Mouse (Mus musculus): Measurements from ENCODE around the gene Mmd.

The Mmd gene

GRCm38 (mm10) chr11:90249025-90249650 is at the start of gene Mmd:
Mmd (plus strand) TSS chr11:90249456.
- peak; percentile 96 for DNase-seq (ENCODE audit: low read depth, low spot score)

DNA sequence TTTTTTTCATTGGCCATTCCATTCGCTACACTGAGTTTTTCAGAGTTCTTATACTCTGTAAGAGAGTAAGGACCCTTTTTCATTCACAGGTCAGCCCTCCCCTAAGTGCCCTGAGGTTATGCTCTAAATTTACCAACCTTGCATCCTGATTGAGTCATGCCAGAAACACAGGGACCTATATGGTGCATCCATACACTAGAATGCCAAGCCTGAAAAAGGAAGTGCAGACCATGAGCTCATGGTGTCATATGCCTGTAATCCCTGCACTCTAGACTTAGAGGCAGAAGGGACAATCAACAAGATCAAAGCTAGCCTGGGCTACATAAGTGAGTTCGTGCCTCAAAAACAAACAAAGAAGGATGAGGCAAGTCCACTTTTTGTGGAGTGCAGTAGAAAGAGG is 48.4 kb upstream of the Mmd start:
- no peak for DNase-seq (ENCODE audit: low read depth, low spot score)

DNA sequence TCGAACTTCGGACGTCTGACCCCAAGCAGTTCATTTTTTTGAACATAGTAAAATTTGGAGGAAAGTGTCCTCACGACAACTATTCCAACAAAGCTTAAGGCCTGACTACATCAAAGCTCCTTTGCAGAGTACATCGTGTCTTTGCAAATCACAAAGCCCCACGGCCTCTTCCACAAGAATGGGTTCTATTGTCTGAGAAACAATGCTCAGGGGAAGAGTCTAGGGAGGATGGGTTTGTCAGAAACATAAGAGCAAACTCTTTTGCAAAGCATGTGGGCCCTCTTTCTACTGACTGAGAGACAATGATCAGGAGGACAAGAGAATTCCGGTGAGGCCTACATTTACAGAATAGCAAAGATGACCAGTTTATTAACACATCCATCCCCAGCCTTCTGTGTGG is 35.0 kb upstream of the Mmd start:
- no peak for DNase-seq (ENCODE audit: low read depth, low spot score)

GRCm38 (mm10) chr11:90220022-90220645 is 29.1 kb upstream of the Mmd start:
- no peak for DNase-seq (ENCODE audit: low read depth, low spot score)

DNA sequence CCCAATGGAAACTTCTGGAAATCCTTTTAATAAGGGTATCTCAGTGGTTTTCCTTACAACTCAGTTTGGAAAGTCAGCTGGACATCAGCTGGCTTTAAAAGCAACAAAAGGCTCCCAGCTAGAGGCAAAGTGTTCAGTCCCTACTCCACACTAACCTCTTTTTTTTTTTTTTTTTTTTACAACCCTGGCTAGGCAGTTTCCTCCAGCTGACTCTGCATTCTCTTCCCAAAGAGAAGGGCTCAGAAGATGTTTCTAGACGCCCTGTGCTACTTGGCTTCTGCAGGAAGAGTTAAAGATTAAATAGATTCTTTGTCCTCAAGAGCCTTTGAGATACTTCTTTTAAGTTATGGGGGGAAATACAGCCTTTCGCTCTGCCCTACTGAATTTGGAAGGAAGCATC is 28.5 kb upstream of the Mmd start:
- no peak for DNase-seq (ENCODE audit: low read depth, low spot score)

DNA sequence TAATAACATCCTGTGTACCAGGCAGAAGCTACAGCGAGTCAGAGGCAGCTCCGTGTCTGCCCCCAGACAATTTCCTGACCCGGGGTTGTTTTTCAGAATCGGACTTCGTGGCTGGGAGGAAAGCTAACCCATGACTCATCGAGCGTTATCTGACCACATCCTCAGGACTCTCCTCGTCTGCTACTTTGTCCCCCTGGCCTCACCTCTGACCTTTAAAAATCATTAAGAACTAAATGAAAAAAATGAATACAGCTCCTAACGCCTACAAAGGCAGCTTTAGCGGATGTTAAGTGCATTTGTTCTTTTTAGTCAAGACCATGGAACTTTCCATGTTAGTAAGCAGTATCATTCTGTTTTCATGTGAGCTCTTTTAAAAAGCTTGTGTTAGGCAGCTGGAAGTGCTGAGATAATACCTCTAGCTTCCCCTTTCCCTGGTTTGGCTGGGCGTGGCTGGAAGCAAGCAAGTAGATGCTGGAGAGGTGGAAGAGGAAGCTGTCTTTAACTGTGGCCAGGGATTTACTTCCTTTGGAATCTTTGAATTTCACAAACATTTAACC is 24.3 kb upstream of the Mmd start:
- no peak for DNase-seq (ENCODE audit: low read depth, low spot score)

GRCm38 (mm10) chr11:90227000-90227922 is 22.0 kb upstream of the Mmd start:
- no peak for DNase-seq (ENCODE audit: low read depth, low spot score)

DNA sequence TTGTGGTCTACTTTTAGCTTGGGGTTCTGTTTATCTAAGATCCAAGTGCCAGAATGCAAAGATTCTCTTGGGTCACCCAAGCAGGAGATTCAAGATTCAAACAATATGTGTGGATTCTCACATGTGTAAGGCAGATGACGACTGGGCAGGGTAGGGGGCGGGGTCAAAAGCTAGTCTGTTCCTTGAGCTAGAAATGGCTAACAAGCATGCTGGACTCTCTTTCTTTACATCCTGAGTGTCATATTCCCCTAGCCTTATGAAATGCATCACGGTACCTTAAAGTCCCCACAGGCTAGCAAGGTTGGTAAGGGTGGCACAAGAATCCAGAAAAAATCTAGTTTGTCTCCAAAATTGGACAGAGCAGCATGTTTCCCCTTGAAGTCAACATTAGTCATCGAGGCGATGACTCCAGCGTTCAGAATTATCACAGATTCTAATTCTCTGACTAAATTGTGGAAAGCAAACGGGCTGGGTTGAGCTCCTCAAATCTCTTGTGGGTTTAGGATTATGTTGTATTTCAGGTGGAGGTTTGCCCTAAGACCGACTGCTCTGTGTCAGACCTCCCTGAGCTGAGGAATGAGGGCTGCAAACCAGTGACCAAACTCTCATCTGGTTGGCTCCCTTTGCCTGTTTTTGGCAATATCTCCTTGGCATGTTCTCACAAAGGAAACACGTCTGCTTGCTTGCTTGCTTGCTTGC is 20.9 kb upstream of the Mmd start:
- DNase-seq (ENCODE audit: low read depth, low spot score): no peak

- no peak for DNase-seq (ENCODE audit: low read depth, low spot score)
Measured at GRCm38 (mm10) chr11:90229800-90230199, 19.5 kb upstream of the Mmd start.

DNA sequence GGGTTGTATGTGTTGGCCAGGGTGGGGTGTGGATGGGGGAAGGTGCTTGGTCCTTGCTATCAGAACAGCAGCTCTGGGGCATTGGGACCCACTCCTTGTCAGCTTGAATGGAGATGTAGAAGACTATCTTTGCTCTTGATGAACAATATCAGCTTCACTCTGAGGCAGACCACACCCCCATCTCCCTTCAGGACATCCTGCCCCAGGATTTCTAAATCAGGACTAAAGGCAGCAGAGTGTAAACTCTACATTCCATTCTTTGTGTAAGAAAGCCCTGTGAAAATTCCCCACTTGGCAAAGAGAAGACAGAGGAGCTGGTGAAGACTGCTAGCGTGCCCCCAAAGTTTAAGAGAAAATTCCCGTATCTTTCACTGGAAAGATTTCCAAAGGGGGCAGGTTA is 18.6 kb upstream of the Mmd start:
- DNase-seq (ENCODE audit: low read depth, low spot score): no peak

DNA sequence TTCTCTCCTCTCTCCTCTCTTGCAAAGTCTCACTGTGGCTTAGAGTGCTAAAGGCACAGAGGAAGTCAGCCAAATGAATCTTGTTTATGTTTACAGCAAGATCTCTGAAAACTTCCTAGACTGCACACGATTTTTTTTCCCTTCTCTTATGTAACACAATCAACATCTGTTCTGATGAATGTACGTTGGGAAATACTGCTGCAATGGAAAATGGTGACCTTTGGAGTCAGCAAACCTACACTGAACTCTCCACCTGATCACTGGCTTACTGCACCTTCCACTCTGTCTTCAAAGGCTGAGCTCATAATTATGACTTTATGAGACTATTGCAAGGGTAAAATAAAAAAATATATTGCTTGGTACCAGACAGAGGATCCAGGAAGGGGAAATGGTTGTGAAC is 17.6 kb upstream of the Mmd start:
- no peak for DNase-seq (ENCODE audit: low read depth, low spot score)

DNA sequence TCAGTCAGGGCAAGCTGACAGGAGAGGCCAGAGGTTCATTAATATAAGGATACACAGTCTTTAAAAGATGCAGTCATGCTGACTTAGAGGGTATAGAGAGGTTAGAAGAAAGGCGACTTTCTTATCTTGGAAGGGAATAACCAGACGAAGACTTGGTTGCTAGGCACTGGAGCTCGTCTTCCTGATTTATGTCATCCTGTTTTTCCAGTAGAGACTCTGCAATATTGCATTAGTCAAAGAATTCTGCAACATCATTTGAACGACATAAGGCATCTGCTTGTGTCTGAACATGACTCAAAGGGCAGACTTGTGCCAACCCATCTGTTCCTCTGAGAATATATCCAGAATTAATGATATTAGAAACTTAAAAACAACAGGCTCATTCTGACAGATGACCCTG is 16.6 kb upstream of the Mmd start:
- DNase-seq (ENCODE audit: low read depth, low spot score): peak; percentile 12

DNA sequence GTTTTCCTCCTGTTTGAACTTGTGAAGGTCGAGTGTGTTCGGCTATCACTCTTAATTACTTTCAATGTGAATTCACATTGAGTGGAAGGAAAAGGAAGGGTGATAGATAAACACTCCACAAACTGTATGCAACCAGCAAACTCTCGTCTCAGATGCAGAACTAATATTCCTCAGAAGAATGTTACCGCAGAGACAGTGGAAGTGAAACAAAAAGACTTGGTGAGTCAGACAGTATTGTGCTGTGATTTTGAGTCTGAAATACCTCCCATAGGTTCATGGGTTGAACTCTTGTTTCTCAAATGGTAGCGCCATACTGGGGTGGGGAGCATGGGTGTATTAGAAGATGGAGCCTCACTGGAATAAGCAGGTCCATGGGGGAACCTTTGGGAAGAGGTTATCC is 14.0 kb upstream of the Mmd start:
- DNase-seq (ENCODE audit: low read depth, low spot score): no peak

DNA sequence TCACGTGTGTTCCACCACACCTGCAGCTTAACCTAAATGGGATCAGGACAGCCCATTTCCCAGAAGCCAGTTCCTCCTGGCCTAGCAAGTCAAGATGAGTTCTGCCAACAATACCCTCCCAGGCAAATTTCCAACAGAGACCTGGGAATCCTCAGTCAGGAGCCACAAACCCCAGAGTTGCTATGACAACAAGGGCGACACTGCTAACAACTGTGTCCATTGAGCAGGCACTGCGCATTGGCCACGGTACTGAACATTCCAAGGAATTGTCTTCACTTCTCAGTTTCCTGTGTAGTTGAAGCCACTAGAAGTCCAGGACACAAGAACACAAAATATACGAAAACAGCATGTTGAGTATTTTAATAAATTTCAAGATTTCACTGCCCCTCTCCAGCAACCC is 11.6 kb upstream of the Mmd start:
- DNase-seq (ENCODE audit: low read depth, low spot score): no peak

DNA sequence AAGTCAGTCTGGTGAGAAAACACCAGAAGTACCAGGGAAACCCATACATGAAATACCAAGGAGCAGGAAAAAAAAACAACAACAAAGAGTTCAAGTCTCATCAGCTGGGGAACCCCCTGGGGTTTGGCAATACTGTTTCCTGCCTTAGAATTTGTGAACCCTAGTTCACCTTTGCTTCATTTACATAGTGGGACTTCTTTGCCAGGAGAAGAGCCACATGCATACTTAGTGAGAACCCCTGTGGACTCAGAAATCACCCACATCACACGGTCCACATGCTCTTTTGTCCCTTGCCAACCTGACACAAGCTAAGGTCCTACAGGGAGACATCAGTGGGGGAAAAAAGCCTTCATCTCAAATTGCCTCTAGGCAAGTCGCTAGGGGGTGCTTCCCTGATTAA is 10.6 kb upstream of the Mmd start:
- DNase-seq (ENCODE audit: low read depth, low spot score): no peak

- DNase-seq (ENCODE audit: low read depth, low spot score): no peak
Measured at GRCm38 (mm10) chr11:90240652-90241330, 8.5 kb upstream of the Mmd start.

DNA sequence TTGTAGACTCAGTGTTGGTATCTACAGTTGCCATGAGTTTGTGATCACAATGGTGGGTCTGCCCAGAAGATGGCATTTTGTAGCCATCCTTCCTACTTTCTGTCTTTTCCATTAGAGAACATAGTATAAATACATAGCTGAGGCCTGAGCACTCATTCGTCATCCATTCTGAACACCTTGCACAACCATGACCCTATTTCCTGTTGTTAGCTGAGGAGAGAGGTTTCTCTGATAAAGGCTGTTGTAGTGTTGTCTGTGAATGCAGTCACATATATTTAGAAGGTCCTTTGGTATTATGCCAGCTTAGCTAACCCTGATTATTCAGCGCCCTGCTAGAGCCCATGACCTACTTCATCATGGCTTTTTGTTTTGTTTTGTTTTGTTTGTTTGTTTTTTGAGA is 7.4 kb upstream of the Mmd start:
- no peak for DNase-seq (ENCODE audit: low read depth, low spot score)

DNA sequence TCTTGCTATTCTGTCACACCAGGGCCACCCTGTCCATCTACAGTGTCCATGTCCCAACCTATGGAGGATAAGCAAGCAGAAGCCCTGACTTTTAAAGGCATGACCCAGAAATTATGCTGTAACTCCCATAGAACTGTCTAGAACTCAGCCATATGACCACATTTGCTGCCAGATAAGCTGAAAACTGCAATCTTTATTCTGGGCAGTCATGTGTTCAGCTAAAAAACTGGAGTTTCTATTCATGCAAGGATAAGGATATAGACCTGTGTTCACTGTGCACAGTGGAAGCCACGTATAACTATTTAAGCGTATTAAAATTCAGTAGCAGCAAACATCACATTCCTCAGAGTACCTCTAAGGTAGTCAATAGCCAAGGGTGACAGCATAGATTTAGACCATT is 6.0 kb upstream of the Mmd start:
- no peak for DNase-seq (ENCODE audit: low read depth, low spot score)

- DNase-seq (ENCODE audit: low read depth, low spot score): no peak
Measured at GRCm38 (mm10) chr11:90245630-90246029, 3.6 kb upstream of the Mmd start.

- DNase-seq (ENCODE audit: low read depth, low spot score): no peak
Measured at GRCm38 (mm10) chr11:90246676-90247075, 2.6 kb upstream of the Mmd start.

GRCm38 (mm10) chr11:90247793-90248192 is 1.5 kb upstream of the Mmd start:
- no peak for DNase-seq (ENCODE audit: low read depth, low spot score)

All from brain, embryonic 18.5 days (tissue).